Mouse (Mus musculus) forebrain, embryonic 10.5 days (tissue): Measurements from ENCODE around the gene Dph3. TPM values are rescaled to one million over a fixed set of nuclear protein-coding genes. Genes with fewer than 3 reads are reported as not detected.

ENCODE experiments used
- DNase-seq: peaks from one replicate; pipeline ENCODE4 v3.0.0-alpha.2; 2017; ENCODE audit warnings: low spot score; ENCODE audit errors: extremely low spot score
- H3K27ac ChIP-seq: fragments of 300-500 bp; sonication (generic); 2 replicates; pipeline ENCODE4 v1.5.1; 2016; ENCODE audit warnings: mild to moderate bottlenecking
- H3K27me3 ChIP-seq: fragments of 300-500 bp; sonication (generic); 2 replicates; pipeline ENCODE4 v1.6.1; 2016; ENCODE audit warnings: mild to moderate bottlenecking; ENCODE audit not compliant: poor library complexity, severe bottlenecking
- H3K36me3 ChIP-seq: fragments of 300-500 bp; sonication (generic); replicated peaks from 2 replicates; pipeline ENCODE4 v1.6.1; 2016; ENCODE audit warnings: mild to moderate bottlenecking, moderate library complexity
- H3K4me1 ChIP-seq: fragments of 300-500 bp; sonication (generic); 2 replicates; pipeline ENCODE4 v1.6.1; 2016
- H3K4me3 ChIP-seq: fragments of 300-500 bp; sonication (generic); 2 replicates; pipeline ENCODE4 v1.5.1; 2016; ENCODE audit warnings: mild to moderate bottlenecking, moderate library complexity
- H3K9me3 ChIP-seq: fragments of 300-500 bp; sonication (generic); 2 replicates; pipeline ENCODE4 v1.6.1; 2016; ENCODE audit warnings: mild to moderate bottlenecking, moderate library complexity
- WGBS: fragments of 180-500 bp; shearing (Covaris S2); methylation state at CpG from one replicate; pipeline ENCODE4 v1.1.7; 2016; 5-methylcytosine and 5-hydroxymethylcytosine counted together
- polyA plus RNA-seq: library from polyadenylated mRNA; unstranded; fragments of >200 nt; fragmentation: Nextera tagmentation; extraction: Ambion mirVana; gene quantifications from 2 replicates; pipeline ENCODE4 v1.2.1, GENCODE M21; 2016

Dph3 gene
- polyA plus RNA-seq, 1 experiment from 2014 or later, result 114 TPM

DNA sequence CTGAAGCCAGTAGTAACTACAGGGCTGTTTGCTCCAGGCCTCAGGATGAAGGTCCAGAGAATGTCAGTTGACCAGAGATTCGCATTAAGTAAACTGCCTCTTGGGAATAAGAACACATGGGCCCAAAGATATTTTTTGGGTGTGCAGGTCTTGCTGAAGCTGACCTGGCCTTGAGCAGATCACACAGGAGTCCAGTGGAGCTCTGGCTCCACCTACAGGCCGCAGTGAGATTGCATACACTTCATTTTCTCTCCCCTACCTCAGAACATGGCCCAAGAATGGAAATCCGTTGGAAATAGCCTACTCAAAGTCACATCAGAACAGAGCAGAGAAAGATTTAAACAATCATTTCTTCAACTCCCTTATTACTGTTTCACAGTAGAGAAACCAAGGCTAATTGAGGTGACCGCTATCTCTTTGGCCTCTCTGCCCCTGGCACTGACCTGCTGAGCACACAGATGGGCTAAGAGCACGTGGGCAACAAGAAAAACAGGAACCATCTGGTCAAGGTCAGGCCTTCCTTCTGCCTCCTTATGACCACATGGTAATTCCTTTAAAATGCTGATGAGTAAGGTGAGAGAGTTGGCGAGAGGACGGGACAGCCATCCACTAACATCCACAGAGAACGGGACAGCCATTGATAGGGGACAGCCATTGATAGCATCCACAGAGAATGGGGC lies 8.5 kb downstream of the Dph3 start:
- Histone ChIP-seq H3K27me3 (no peaks in the 10 kb centered on the region), H3K9me3 (no peaks in the 10 kb centered on the region), H3K27ac (no peak overlapping the region), H3K4me1 (peaks cover 13% of the 10 kb centered on the region), H3K4me3 (no peak overlapping the region), H3K36me3 (peaks cover 21% of the 10 kb centered on the region)
- WGBS, result 51% methylated on average over 8 of the region's 8 CpGs
- peak; percentile 73 for DNase-seq

DNA sequence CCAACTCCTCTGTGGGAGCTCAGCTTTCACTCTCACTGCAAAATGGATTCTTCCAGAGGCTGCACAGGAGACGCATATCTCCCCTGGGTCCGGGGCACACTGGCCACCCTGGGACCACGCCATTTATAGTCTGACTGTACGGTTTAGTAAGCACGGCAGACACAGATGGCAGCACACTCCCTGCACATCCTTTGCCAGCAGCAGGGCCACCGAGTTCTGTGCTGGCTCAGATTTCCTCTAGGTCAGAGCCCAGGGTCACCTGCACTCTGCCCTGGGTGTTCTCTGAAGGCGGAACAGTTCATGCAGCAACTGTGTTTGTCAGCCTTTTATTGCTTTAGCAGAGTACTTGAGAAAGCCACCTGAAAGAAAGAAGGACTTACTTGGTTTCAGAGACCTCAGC lies 11.6 kb downstream of the Dph3 start:
- DNase-seq, result no peak
- H3K9me3 ChIP-seq, result no peaks in the 10 kb centered on the region
- WGBS, result 73% methylated on average over 7 of the region's 7 CpGs
- H3K4me3 ChIP-seq, result no peak overlapping the region
- H3K27me3 ChIP-seq, result no peaks in the 10 kb centered on the region
- H3K4me1 ChIP-seq, result peaks cover 13% of the 10 kb centered on the region
- H3K27ac ChIP-seq, result 0 out of 2 replicates have a peak overlapping the region, but pooled peaks have one; percentile 11
- H3K36me3 ChIP-seq, result peaks cover 5% of the 10 kb centered on the region; the same call in 1 of the 2 replicates

DNA sequence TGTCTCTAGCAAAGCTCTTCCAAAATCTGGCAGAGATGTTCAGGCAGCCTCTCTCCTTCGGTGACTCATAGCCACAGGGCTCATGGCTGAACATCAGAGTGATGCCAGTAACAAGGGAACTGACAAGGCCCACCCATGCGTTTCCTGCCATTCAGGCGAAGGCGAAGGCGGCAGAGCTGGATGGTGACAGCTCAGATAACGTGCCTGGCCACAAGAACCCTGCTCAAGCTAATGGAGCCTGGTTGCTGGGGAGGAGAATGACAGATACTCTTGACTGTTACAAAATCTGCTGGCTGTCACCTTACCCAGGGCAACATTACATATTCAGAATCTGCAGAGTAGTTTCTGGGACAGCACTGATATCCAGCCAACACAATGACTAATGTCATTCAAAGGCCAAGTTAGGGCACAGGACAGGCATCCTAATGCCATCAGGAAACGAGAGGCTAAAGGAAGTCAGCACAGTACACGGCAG lies 12.3 kb downstream of the Dph3 start:
- DNase-seq, result no peak
- Histone ChIP-seq H3K9me3 (no peaks in the 10 kb centered on the region), H3K4me3 (no peak overlapping the region), H3K27ac (0 out of 2 replicates have a peak overlapping the region, but pooled peaks have one; percentile 12), H3K27me3 (no peaks in the 10 kb centered on the region), H3K36me3 (peaks cover 2% of the 10 kb centered on the region; the same call in 1 of the 2 replicates), H3K4me1 (peaks cover 13% of the 10 kb centered on the region)
- WGBS, result 73% methylated on average over 8 of the region's 8 CpGs

DNA sequence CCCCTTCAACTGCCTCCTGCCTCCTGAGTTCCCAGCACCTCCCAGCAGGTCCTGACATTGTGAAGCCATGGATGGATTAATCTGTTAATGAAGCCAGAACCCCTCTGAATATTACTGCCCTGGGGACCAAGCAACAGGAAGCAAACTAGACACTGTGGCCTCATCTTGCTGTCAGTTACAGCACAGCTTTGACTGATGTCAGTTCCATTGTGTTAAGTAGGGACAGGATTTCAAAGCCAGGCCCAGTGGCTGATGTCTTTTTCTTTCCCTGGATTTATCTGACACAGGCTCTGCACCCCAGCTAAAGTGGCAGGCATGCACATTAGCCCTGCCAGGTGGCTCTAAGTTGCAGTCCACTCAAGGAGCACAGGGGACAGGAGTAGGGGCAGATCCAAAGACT lies 12.7 kb downstream of the Dph3 start:
- DNase-seq, result no peak
- Histone ChIP-seq H3K36me3 (no peaks in the 10 kb centered on the region), H3K27ac (0 out of 2 replicates have a peak overlapping the region, but pooled peaks have one; percentile 12), H3K4me1 (peaks cover 13% of the 10 kb centered on the region), H3K4me3 (no peak overlapping the region), H3K27me3 (no peaks in the 10 kb centered on the region), H3K9me3 (no peaks in the 10 kb centered on the region)

DNA sequence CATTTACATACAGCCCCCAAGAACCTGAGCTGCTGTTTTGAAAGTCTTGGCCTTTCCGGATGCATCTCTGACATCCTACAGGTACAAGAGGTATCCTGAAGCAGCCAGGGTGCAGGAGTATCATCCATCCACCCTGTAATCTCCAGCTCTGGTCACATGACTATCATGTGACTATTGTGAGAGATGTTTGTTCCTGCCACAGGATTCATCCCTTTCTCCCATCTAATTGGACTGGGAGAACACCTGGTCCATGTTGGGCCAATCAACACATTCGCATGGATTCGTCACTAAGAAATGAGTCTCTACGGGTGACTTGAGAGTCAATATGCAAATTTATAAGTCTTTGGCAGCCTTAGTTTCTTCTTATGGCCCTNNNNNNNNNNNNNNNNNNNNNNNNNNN lies 24.1 kb downstream of the Dph3 start:
- no peak for DNase-seq
- Histone ChIP-seq H3K36me3 (no peaks in the 10 kb centered on the region), H3K9me3 (peaks cover 16% of the 10 kb centered on the region), H3K27ac (no peak overlapping the region), H3K27me3 (no peaks in the 10 kb centered on the region), H3K4me3 (no peak overlapping the region), H3K4me1 (no peaks in the 10 kb centered on the region)
- 88% methylated on average over 4 of the region's 4 CpGs for WGBS

DNA sequence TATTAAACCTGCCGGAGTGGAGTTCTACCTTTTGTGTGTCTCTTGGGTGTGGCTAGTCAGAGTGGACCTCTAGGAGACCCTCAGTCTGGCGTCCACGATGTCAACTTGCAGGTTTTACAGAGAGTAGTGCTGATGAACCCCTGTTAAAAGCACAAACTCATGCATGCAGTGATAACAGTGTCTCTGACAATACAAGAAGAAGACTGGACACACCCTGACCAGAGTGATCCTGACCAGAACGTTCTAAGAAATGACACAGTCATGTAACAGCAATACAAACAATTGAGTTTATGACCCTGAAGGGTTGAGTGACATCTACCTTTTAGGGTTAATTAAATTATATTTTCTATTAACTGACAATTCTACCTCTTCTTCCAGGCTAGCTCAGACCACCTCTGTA lies 27.9 kb downstream of the Dph3 start:
- H3K9me3 ChIP-seq, result no peaks in the 10 kb centered on the region; the same call in 1 of the 2 replicates
- no peaks in the 10 kb centered on the region for H3K36me3 ChIP-seq
- H3K4me3 ChIP-seq, result no peak overlapping the region
- H3K27ac ChIP-seq, result no peak overlapping the region
- DNase-seq, result no peak
- no peaks in the 10 kb centered on the region for H3K27me3 ChIP-seq
- WGBS, result 85% methylated on average over 4 of the region's 4 CpGs
- peaks cover 14% of the 10 kb centered on the region; the same call in 1 of the 2 replicates for H3K4me1 ChIP-seq

DNA sequence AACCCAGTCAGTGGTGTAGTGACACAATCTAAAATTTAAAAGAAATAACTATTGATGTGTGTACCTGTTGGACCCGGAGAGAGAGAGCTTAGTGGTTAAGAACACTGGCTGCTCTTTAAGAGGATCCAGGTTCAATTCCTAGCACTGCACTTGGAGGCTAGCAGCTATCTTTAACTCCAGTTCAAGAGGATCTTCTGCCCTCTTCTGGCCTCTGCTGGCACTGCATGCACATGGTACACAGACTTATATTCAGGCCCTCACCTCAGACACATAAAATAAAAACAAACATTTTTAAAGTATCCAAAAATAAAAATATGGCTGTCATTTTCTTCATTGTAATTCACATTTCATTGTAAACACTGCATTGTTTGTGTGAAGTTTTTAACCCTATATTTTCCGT lies 28.9 kb downstream of the Dph3 start:
- Histone ChIP-seq H3K4me3 (no peak overlapping the region), H3K4me1 (peaks cover 14% of the 10 kb centered on the region; the same call in 1 of the 2 replicates), H3K27ac (no peak overlapping the region), H3K9me3 (no peaks in the 10 kb centered on the region; the same call in 1 of the 2 replicates), H3K36me3 (no peaks in the 10 kb centered on the region), H3K27me3 (no peaks in the 10 kb centered on the region)
- DNase-seq, result no peak
- WGBS, result 96% methylated on average over 2 of the region's 2 CpGs

DNA sequence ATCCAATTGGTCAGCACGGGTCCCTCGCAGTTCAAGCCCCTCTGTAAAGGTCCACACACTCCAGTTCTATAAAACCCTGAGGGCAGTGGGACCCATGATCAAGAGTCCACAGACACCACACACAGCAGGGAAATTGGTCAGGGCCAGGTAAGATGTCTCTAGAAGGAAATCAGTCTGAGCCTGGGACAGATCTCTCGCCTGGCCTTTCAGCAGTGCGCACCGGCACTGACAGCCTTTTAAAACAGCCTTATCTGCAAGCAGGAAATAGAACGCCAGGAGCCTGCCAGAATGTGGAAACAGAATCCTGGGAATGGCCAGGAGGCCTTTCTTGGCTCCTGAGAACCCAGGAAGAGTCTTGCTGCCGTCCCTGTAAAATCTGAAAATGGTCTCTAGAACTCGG lies 29.7 kb downstream of the Dph3 start:
- 82% methylated on average over 8 of the region's 8 CpGs for WGBS
- Histone ChIP-seq H3K4me1 (peaks cover 14% of the 10 kb centered on the region; the same call in 1 of the 2 replicates), H3K27me3 (no peaks in the 10 kb centered on the region), H3K4me3 (no peak overlapping the region), H3K9me3 (no peaks in the 10 kb centered on the region; the same call in 1 of the 2 replicates), H3K36me3 (no peaks in the 10 kb centered on the region), H3K27ac (no peak overlapping the region)
- no peak for DNase-seq

DNA sequence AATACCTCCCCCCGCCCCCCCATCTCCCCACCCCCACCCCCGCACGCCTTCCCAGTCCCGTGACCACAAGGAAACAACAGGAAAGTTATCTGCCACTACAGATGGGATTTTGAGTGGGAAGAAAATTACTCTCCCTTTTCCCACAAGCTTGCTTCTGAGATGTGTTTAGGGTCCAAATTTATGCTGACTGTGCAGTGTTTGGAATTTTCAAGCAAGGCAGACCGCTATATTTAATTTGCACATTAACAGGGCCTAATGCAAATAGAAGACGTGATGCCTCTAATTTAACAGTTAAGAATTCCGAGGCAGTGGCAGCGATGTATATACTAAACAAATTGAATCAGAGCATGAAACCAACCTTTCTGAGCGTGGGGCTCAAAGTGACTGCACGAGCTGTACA lies 30.7 kb downstream of the Dph3 start:
- no peak overlapping the region for H3K27ac ChIP-seq
- DNase-seq, result no peak
- H3K4me1 ChIP-seq, result peaks cover 14% of the 10 kb centered on the region; the same call in 1 of the 2 replicates
- no peak overlapping the region for H3K4me3 ChIP-seq
- H3K36me3 ChIP-seq, result no peaks in the 10 kb centered on the region
- no peaks in the 10 kb centered on the region; the same call in 1 of the 2 replicates for H3K9me3 ChIP-seq
- H3K27me3 ChIP-seq, result no peaks in the 10 kb centered on the region
- 73% methylated on average over 10 of the region's 10 CpGs for WGBS

DNA sequence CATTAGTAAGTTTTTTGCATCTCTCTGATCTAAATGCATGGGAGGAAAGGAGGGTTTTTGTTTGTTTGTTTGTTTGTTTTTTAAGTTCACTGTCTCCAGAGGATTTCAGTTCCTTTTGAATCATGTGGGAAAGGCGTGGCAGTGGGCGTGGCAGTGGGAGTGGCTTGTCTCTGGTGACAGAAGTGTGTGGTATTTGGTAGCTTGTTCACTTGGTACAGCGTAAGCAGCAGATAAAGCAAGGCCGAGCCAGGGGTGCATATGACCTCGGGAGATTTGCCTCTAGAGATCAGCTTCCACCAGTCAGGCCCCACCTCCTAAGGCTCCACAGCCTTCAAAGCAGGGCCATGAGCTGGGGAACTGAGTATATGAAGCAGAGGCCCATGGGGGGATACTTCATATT lies 31.6 kb downstream of the Dph3 start:
- H3K27ac ChIP-seq, result no peak overlapping the region
- no peaks in the 10 kb centered on the region for H3K27me3 ChIP-seq
- DNase-seq, result no peak
- no peak overlapping the region for H3K4me3 ChIP-seq
- peaks cover 14% of the 10 kb centered on the region; the same call in 1 of the 2 replicates for H3K4me1 ChIP-seq
- WGBS, result 85% methylated on average over 5 of the region's 5 CpGs
- no peaks in the 10 kb centered on the region for H3K36me3 ChIP-seq
- no peaks in the 10 kb centered on the region; the same call in 1 of the 2 replicates for H3K9me3 ChIP-seq

DNA sequence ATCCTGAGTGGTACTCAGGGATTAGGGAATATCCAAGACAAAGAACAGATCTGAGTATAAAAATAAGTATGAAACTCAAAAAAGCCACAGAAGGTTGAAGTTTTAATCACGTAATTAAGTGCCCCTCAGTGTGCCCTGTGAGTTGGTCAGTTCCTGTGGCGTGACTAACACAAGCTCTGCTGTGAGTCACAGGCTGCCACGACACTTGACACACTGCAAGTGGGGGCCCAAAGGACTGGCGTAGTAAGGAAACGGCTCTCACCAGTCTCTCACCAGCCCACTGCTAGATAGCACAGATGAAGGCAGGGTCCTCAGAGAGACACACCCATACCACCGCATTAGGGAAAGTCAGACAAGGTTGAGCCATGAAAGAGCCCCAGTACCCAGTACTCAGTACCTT lies 35.4 kb downstream of the Dph3 start:
- no peak for DNase-seq
- Histone ChIP-seq H3K4me3 (no peak overlapping the region), H3K36me3 (no peaks in the 10 kb centered on the region), H3K9me3 (no peaks in the 10 kb centered on the region), H3K27me3 (no peaks in the 10 kb centered on the region), H3K27ac (no peak overlapping the region), H3K4me1 (peaks cover 8% of the 10 kb centered on the region; the same call in 1 of the 2 replicates)
- 84% methylated on average over 6 of the region's 6 CpGs for WGBS

DNA sequence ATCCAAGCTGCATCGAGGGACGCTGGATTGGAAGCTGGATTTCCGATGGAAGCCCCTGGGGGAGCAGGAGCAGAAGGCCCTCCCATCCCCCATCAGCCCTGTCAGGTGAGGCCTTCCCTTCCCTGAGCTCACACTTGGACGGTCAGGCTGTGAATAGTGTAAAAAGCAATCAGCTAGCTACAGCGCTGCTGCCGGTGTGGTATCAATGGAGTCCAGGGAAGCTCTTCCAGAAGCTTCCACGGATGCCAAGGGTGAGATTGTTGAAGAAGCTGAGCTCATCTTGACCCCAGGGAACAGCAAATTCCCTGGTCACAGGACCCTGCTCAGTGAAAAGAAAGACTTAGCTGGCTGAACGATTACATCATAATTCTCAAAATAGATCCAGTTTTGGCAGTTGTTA lies 39.2 kb downstream of the Dph3 start:
- 0 out of 2 replicates have a peak, but pooled peaks cover 4% of the 10 kb centered on the region for H3K4me1 ChIP-seq
- H3K9me3 ChIP-seq, result no peaks in the 10 kb centered on the region
- no peaks in the 10 kb centered on the region for H3K27me3 ChIP-seq
- H3K27ac ChIP-seq, result no peak overlapping the region
- no peak overlapping the region for H3K4me3 ChIP-seq
- 84% methylated on average over 8 of the region's 8 CpGs for WGBS
- DNase-seq, result no peak
- no peaks in the 10 kb centered on the region for H3K36me3 ChIP-seq

DNA sequence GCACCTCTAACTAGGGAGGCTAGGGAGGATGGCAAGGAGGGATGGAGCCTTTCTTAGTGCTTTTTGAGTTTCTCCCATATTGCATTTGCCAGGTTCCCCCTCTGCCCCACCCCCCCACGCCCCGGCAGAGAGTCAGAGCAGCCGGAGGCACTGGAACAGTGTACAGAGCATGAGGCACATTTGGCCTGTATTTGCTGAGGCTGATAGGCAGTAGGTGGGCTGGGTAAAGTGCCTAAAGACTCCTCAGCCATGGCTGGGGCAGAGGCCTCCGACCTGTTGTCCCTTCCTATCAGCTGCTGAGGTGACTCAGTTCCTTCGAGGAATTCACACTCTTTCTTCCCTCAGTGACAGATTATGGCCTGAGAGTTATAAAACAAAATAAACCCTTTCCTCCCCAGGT lies 43.4 kb downstream of the Dph3 start:
- H3K36me3 ChIP-seq, result no peaks in the 10 kb centered on the region
- H3K9me3 ChIP-seq, result no peaks in the 10 kb centered on the region
- H3K4me1 ChIP-seq, result 0 out of 2 replicates have a peak, but pooled peaks cover 4% of the 10 kb centered on the region
- 77% methylated on average over 5 of the region's 5 CpGs for WGBS
- no peak overlapping the region for H3K27ac ChIP-seq
- no peaks in the 10 kb centered on the region for H3K27me3 ChIP-seq
- no peak for DNase-seq
- H3K4me3 ChIP-seq, result no peak overlapping the region
